ENCODE assay signal across 8 mouse cellular contexts in genomic region chr3:88607065-88607757, GRCm38 (mm10). TPM values are rescaled to one million over a fixed set of nuclear protein-coding genes. Genes with fewer than 3 reads are reported as not detected.
DNase-seq lines count a peak whose midpoint lies in the region; ATAC-seq and TF ChIP-seq lines count a peak whose summit lies in the region.

No protein-coding gene starts in this region.

- no peak overlapping the region for H3K27ac ChIP-seq in cortical plate, adult 2 months (ENCODE audit: insufficient read depth, low read length)

- H3K4me1 ChIP-seq in cortical plate, adult 2 months (ENCODE audit: control insufficient read depth, insufficient read depth, low read length), result no peaks in the 10 kb centered on the region

- peak; percentile 89 for DNase-seq in adipocyte (ENCODE audit: low spot score)
- peak; percentile 85 for DNase-seq in gastrocnemius, postnatal 14 days
- DNase-seq in left cerebral cortex, postnatal 14 days (ENCODE audit: low spot score in 2 of 2), result peak; percentile 89 to 93
- peak; percentile 76 for DNase-seq in right cerebral cortex, postnatal 14 days
- peak; percentile 85 to 89 for DNase-seq in urinary bladder, postnatal 36 days (ENCODE audit: low spot score in 2 of 2)

- ATAC-seq in inflammation-experienced regulatory T-cells, adult 6 months, result peak; percentile 94
- peak; percentile 89 for ATAC-seq in megakaryocyte-erythroid progenitor cell, adult 5-6 weeks (replicated peaks; ENCODE audit: low FRiP score, low TSS enrichment, poor library complexity, severe bottlenecking)

- peak; percentile 99 for TF ChIP-seq CTCF in cortical plate, adult 2 months (IDR thresholded peaks at IDR 0.05; ENCODE audit: extremely low read depth, insufficient read depth, low read length)

- intact Hi-C loops in gastrocnemius, postnatal 14 days (cut with DNase I; ENCODE audit: low total_unique reads), result no loop called here
- intact Hi-C loops in left cerebral cortex, postnatal 14 days (cut with DNase I), result loop anchor here (2.0 to 10.0 kb wide), 2 partner anchors 26 to 128 kb away; no protein-coding TSS in a partner anchor

- TF ChIP-seq POLR2A in cortical plate, adult 2 months (IDR thresholded peaks at IDR 0.05; ENCODE audit: extremely low read depth, insufficient read depth, low read length), result no peak

- H3K4me3 ChIP-seq in cortical plate, adult 2 months (ENCODE audit: insufficient read depth, low read length), result 0 out of 2 replicates have a peak overlapping the region, but pooled peaks have one; percentile 0

RNA-seq across cellular contexts. Expression of gene Arhgef2, which starts 1.4 kb away (rescaled TPM):
- 220 and 224 TPM in 2 replicates for polyA plus RNA-seq in cortical plate, adult 2 months (2012; rRNA removed)
- 10 to 100 TPM; 42.5 to 48.1 TPM for total RNA-seq in gastrocnemius, postnatal 14 days (2021)
- polyA plus RNA-seq in inflammation-experienced regulatory T-cells, adult 6 months (2017; shearing (Covaris generic)), result 10 to 100 TPM; 37.5 to 56.4 (median 46.5) TPM
- 100 to 1,000 TPM; 310 to 316 TPM for total RNA-seq in left cerebral cortex, postnatal 14 days (2021)
- total RNA-seq in megakaryocyte-erythroid progenitor cell, adult 5-6 weeks (2014; fragmentation: Nextera tagmentation), result 94.6 and 96.0 TPM in 2 replicates
- total RNA-seq in megakaryocyte-erythroid progenitor cell, adult 5-6 weeks (2017), result 41.9 and 75.8 TPM in 2 replicates

RNA-seq across cellular contexts. Expression of gene Ssr2, which starts 31.5 kb away (rescaled TPM):
- 120 and 126 TPM in 2 replicates for polyA plus RNA-seq in cortical plate, adult 2 months (2012; rRNA removed)
- 10 to 100 TPM; 80.7 to 98.2 TPM for total RNA-seq in gastrocnemius, postnatal 14 days (2021)
- 100 to 1,000 TPM; 131 to 197 (median 161) TPM for polyA plus RNA-seq in inflammation-experienced regulatory T-cells, adult 6 months (2017; shearing (Covaris generic))
- 100 to 1,000 TPM; 114 to 123 TPM for total RNA-seq in left cerebral cortex, postnatal 14 days (2021)
- 200 and 308 TPM in 2 replicates for total RNA-seq in megakaryocyte-erythroid progenitor cell, adult 5-6 weeks (2014; fragmentation: Nextera tagmentation)
- 111 and 165 TPM in 2 replicates for total RNA-seq in megakaryocyte-erythroid progenitor cell, adult 5-6 weeks (2017)

RNA-seq across cellular contexts. Expression of gene Rxfp4, which starts 45.7 kb away (rescaled TPM):
- not detected in 2 replicates for polyA plus RNA-seq in cortical plate, adult 2 months (2012; rRNA removed)
- total RNA-seq in gastrocnemius, postnatal 14 days (2021), result not detected
- polyA plus RNA-seq in inflammation-experienced regulatory T-cells, adult 6 months (2017; shearing (Covaris generic)), result not detected
- not detected for total RNA-seq in left cerebral cortex, postnatal 14 days (2021)
- total RNA-seq in megakaryocyte-erythroid progenitor cell, adult 5-6 weeks (2014; fragmentation: Nextera tagmentation), result not detected in 2 replicates
- not detected in 2 replicates for total RNA-seq in megakaryocyte-erythroid progenitor cell, adult 5-6 weeks (2017)

RNA-seq across cellular contexts. Expression of gene Ubqln4, which starts 53.7 kb away (rescaled TPM):
- polyA plus RNA-seq in cortical plate, adult 2 months (2012; rRNA removed), result 103 and 110 TPM in 2 replicates
- total RNA-seq in gastrocnemius, postnatal 14 days (2021), result 10 to 100 TPM; 42.0 to 45.5 TPM
- polyA plus RNA-seq in inflammation-experienced regulatory T-cells, adult 6 months (2017; shearing (Covaris generic)), result 10 to 100 TPM in 2 of 3 experiments, 1 to 10 TPM in 1; 9.8 to 15.5 (median 12.1) TPM
- 10 to 100 TPM; 91.2 to 91.6 TPM for total RNA-seq in left cerebral cortex, postnatal 14 days (2021)
- 72.3 and 94.1 TPM in 2 replicates for total RNA-seq in megakaryocyte-erythroid progenitor cell, adult 5-6 weeks (2014; fragmentation: Nextera tagmentation)
- total RNA-seq in megakaryocyte-erythroid progenitor cell, adult 5-6 weeks (2017), result 52.5 and 56.0 TPM in 2 replicates

RNA-seq across cellular contexts. Expression of gene Lamtor2, which starts 54.3 kb away (rescaled TPM):
- 126 and 133 TPM in 2 replicates for polyA plus RNA-seq in cortical plate, adult 2 months (2012; rRNA removed)
- total RNA-seq in gastrocnemius, postnatal 14 days (2021), result 10 to 100 TPM; 78.3 to 80.4 TPM
- polyA plus RNA-seq in inflammation-experienced regulatory T-cells, adult 6 months (2017; shearing (Covaris generic)), result 100 to 1,000 TPM; 149 to 189 (median 187) TPM
- total RNA-seq in left cerebral cortex, postnatal 14 days (2021), result 100 to 1,000 TPM; 108 to 109 TPM
- 36.4 and 68.6 TPM in 2 replicates for total RNA-seq in megakaryocyte-erythroid progenitor cell, adult 5-6 weeks (2014; fragmentation: Nextera tagmentation)
- 57.0 and 87.8 TPM in 2 replicates for total RNA-seq in megakaryocyte-erythroid progenitor cell, adult 5-6 weeks (2017)
